ENCODE assay signal across 30 mouse cellular contexts in the genomic region with DNA sequence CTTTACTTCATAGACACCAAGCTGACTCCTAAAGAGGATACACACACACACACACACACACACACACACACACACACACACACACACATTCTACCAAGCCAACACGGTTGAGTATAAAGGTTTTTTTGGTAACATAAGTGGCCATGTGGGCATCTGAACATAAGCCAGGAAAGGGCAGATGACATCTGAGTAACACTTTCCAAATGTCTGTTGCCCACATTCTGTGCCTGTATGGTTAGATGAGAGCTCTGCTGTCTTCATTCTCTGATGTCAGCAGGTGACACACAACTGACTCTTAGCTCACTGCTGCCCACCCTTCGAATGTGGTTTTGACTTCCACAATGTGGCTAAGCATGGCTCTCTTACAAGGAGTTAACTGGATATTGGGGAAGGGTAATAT. TPM values are rescaled to one million over a fixed set of nuclear protein-coding genes. Genes with fewer than 3 reads are reported as not detected.
A peak's percentile ranks its signal among the peaks of the same experiment; 100 is the strongest.
DNase-seq lines count a peak whose midpoint lies in the region; ATAC-seq and TF ChIP-seq lines count a peak whose summit lies in the region.
"Had no signal": no experiment of that assay in that cellular context is flagged by ENCODE, and none has a peak within 500 bp of the region (broad histone marks: within the 10 kb centered on the region; RNA-seq: fewer than 3 reads in every experiment).

No protein-coding gene starts in this region.

- no peaks in the 10 kb centered on the region for H3K36me3 ChIP-seq in midbrain, postnatal 0 days (ENCODE audit: insufficient read depth, low read length)
- H3K36me3 ChIP-seq in midbrain, embryonic 10.5 days, result 0 out of 2 replicates have a peak, but pooled peaks cover 11% of the 10 kb centered on the region
- H3K36me3 ChIP-seq in myocyte (ENCODE audit: control insufficient read depth, insufficient read depth), result no peaks in the 10 kb centered on the region
- no peaks in the 10 kb centered on the region for H3K36me3 ChIP-seq in thymus, adult 2 months (ENCODE audit: control insufficient read depth, insufficient read depth, low read length)
- H3K36me3 ChIP-seq: forebrain, embryonic 15.5 days had no signal

- no peak for TF ChIP-seq CTCF in midbrain, postnatal 0 days (IDR thresholded peaks at IDR 0.05)
- TF ChIP-seq CTCF in thymus, adult 2 months (IDR thresholded peaks at IDR 0.05; ENCODE audit: borderline replicate concordance, control insufficient read depth, extremely low read depth, insufficient read depth, low read length, poor library complexity), result no peak

- no peak overlapping the region for H3K4me3 ChIP-seq in midbrain, postnatal 0 days (ENCODE audit: low read depth, low read length)
- H3K4me3 ChIP-seq in midbrain, embryonic 10.5 days, result no peak overlapping the region
- no peak overlapping the region for H3K4me3 ChIP-seq in myocyte
- H3K4me3 ChIP-seq in thymus, adult 2 months (ENCODE audit: control insufficient read depth, insufficient read depth, low read length), result no peak overlapping the region
- H3K4me3 ChIP-seq: embryonic facial prominence, embryonic 10.5 days; forebrain, embryonic 15.5 days; heart, embryonic 12.5 days; hindbrain, embryonic 10.5 days; left cerebral cortex, adult 2 months had no signal

- WGBS in midbrain, postnatal 0 days, result 95% methylated on average over 2 of the region's 2 CpGs
- 93% methylated on average over 2 of the region's 2 CpGs for WGBS in midbrain, embryonic 10.5 days
- 75% methylated on average over 2 of the region's 2 CpGs for WGBS in thymus, adult 2 months

- H3K27ac ChIP-seq in midbrain, postnatal 0 days (ENCODE audit: low read depth, low read length), result no peak overlapping the region
- H3K27ac ChIP-seq in midbrain, embryonic 10.5 days (replicated peaks), result no peak overlapping the region
- no peak overlapping the region for H3K27ac ChIP-seq in thymus, adult 2 months (ENCODE audit: control insufficient read depth, insufficient read depth, low read length)
- H3K27ac ChIP-seq: embryonic facial prominence, embryonic 10.5 days; forebrain, embryonic 15.5 days; hindbrain, embryonic 10.5 days; left cerebral cortex, adult 2 months had no signal

- peak; percentile 43 for DNase-seq in midbrain, postnatal 0 days (ENCODE audit: low spot score)
- no peak for DNase-seq in midbrain, embryonic 10.5 days (ENCODE audit: low spot score)
- DNase-seq in NIH3T3 (ENCODE audit: low read depth), result peak; percentile 33
- peak; percentile 74 for DNase-seq in cerebellum, adult 9-10 months
- no peak for DNase-seq in embryo, embryonic 9.5 days (ENCODE audit: extremely low spot score)
- no peak for DNase-seq in thymus, adult 2 months
- DNase-seq in adrenal gland, adult 8-10 months, result no peak
- DNase-seq: adrenal gland, postnatal 36 days; heart, postnatal 10 days; kidney, adult 11 months; kidney, postnatal 10 days; lung, adult 18-20 months; lung, postnatal 10 days; midbrain, embryonic 14.5 days; thymus, postnatal 14 days had no signal

- H3K27me3 ChIP-seq in midbrain, postnatal 0 days (ENCODE audit: insufficient read depth, low read length), result no peaks in the 10 kb centered on the region
- no peaks in the 10 kb centered on the region for H3K27me3 ChIP-seq in midbrain, embryonic 10.5 days (ENCODE audit: low read depth, poor library complexity, severe bottlenecking)
- H3K27me3 ChIP-seq in myocyte (ENCODE audit: control insufficient read depth, insufficient read depth, insufficient read length), result no peaks in the 10 kb centered on the region
- H3K27me3 ChIP-seq in thymus, adult 2 months (ENCODE audit: control insufficient read depth, insufficient read depth, low read length), result no peaks in the 10 kb centered on the region
- H3K27me3 ChIP-seq: forebrain, embryonic 15.5 days; heart, embryonic 12.5 days had no signal

- TF ChIP-seq POLR2A in myocyte (IDR thresholded peaks at IDR 0.05; ENCODE audit: insufficient read length, low read depth), result no peak
- TF ChIP-seq POLR2A in thymus, adult 2 months (IDR thresholded peaks at IDR 0.05; ENCODE audit: control insufficient read depth, extremely low read depth, insufficient read depth, low read length, poor library complexity), result no peak

- no peaks in the 10 kb centered on the region for H3K9me3 ChIP-seq in midbrain, postnatal 0 days (ENCODE audit: low read length)
- no peaks in the 10 kb centered on the region for H3K9me3 ChIP-seq in midbrain, embryonic 10.5 days (replicated peaks)
- H3K9me3 ChIP-seq: embryonic facial prominence, embryonic 10.5 days; forebrain, embryonic 15.5 days; heart, embryonic 12.5 days; hindbrain, embryonic 10.5 days had no signal

- no peak overlapping the region for H3K4me2 ChIP-seq in midbrain, postnatal 0 days (ENCODE audit: low read depth, low read length, poor library complexity, severe bottlenecking)
- H3K4me2 ChIP-seq in myocyte (ENCODE audit: low read depth), result no peak overlapping the region
- H3K4me2 ChIP-seq: forebrain, embryonic 15.5 days; heart, embryonic 12.5 days had no signal

- H3ac ChIP-seq in myocyte (ENCODE audit: control insufficient read depth, insufficient read length), result no peak overlapping the region

- no peak for ATAC-seq in midbrain, postnatal 0 days (ENCODE audit: low FRiP score)
- ATAC-seq: forebrain, embryonic 15.5 days had no signal

- H3K9ac ChIP-seq in midbrain, postnatal 0 days (replicated peaks; ENCODE audit: low read length, poor library complexity, severe bottlenecking), result no peak overlapping the region
- H3K9ac ChIP-seq: forebrain, embryonic 15.5 days; heart, embryonic 12.5 days had no signal

- no peaks in the 10 kb centered on the region for H3K79me2 ChIP-seq in myocyte (ENCODE audit: control insufficient read depth, insufficient read depth)

- no peaks in the 10 kb centered on the region for H3K4me1 ChIP-seq in midbrain, postnatal 0 days (ENCODE audit: insufficient read depth, low read length)
- peaks cover 15% of the 10 kb centered on the region for H3K4me1 ChIP-seq in midbrain, embryonic 10.5 days
- no peaks in the 10 kb centered on the region for H3K4me1 ChIP-seq in thymus, adult 2 months (replicated peaks; ENCODE audit: control insufficient read depth, insufficient read depth, low read length)
- H3K4me1 ChIP-seq: forebrain, embryonic 15.5 days; heart, embryonic 12.5 days had no signal

TF ChIP-seq in myocyte, 11 proteins besides CTCF, POLR2A, EP300 and RAD21:
- TF ChIP-seq MYOG (IDR thresholded peaks at IDR 0.05; ENCODE audit: control insufficient read depth in 1 of 3, insufficient read depth in 1 of 3, insufficient read length in 2 of 3, low read depth in 2 of 3), result peak in 1 of 3 experiments; percentile 59
- TF ChIP-seq POLR2AphosphoS2 (IDR thresholded peaks at IDR 0.05; ENCODE audit: insufficient read length, low read depth), result no peak
- TF ChIP-seq REST (IDR thresholded peaks at IDR 0.05; ENCODE audit: insufficient read depth, insufficient read length), result no peak
- peak; percentile 81 for TF ChIP-seq SRF (IDR thresholded peaks at IDR 0.05; ENCODE audit: control insufficient read depth, insufficient read length, low read depth)
- TF ChIP-seq CEBPB (IDR thresholded peaks at IDR 0.05; ENCODE audit: insufficient read depth, poor library complexity, severe bottlenecking), result peak; percentile 30; the same call in 1 of the 2 replicates
- TF ChIP-seq USF1 (IDR thresholded peaks at IDR 0.05; ENCODE audit: low read depth), result peak; percentile 56
- TF ChIP-seq TCF3 (IDR thresholded peaks at IDR 0.05; ENCODE audit: insufficient read length, low read depth), result no peak
- peak in 1 of 3 experiments; percentile 72 for TF ChIP-seq MYOD1 (IDR thresholded peaks at IDR 0.05; ENCODE audit: control insufficient read depth in 1 of 3, insufficient read length in 2 of 3, low read depth in 2 of 3)
- TF ChIP-seq TCF12 (IDR thresholded peaks at IDR 0.05; ENCODE audit: insufficient read depth, poor library complexity, severe bottlenecking), result peak; percentile 10
- TF ChIP-seq MAX (IDR thresholded peaks at IDR 0.05; ENCODE audit: low read depth), result peak; percentile 47
- no peak for TF ChIP-seq E2F4 (IDR thresholded peaks at IDR 0.05; ENCODE audit: insufficient read depth)

RNA-seq across cellular contexts. Expression of gene Rpl37a, which starts 13.3 kb away (rescaled TPM):
- 487 and 626 TPM in 2 replicates for total RNA-seq in midbrain, postnatal 0 days (2014; rRNA removed)
- polyA plus RNA-seq in midbrain, postnatal 0 days (2015; fragmentation: Nextera tagmentation; extraction: Ambion mirVana), result 1,038 and 1,114 TPM in 2 replicates
- 1,262 and 1,429 TPM in 2 replicates for polyA plus RNA-seq in midbrain, embryonic 10.5 days (2016; fragmentation: Nextera tagmentation; extraction: Ambion mirVana)
- polyA plus RNA-seq in myocyte (2012; fragmentation: generic; extraction: Trizol), result 2,680 TPM
- polyA plus RNA-seq in thymus, adult 2 months (2012; rRNA removed), result 697 and 870 TPM in 2 replicates
- 1,000 to 10,000 TPM; 1,024 to 1,164 (median 1,094) TPM for total RNA-seq in adrenal gland, adult 8-10 months (2022)

RNA-seq across cellular contexts. Expression of gene Ankar, which starts 24.0 kb away (rescaled TPM):
- total RNA-seq in midbrain, postnatal 0 days (2014; rRNA removed), result not detected in 2 replicates
- not detected in 2 replicates for polyA plus RNA-seq in midbrain, postnatal 0 days (2015; fragmentation: Nextera tagmentation; extraction: Ambion mirVana)
- polyA plus RNA-seq in midbrain, embryonic 10.5 days (2016; fragmentation: Nextera tagmentation; extraction: Ambion mirVana), result not detected in 2 replicates
- not detected for polyA plus RNA-seq in myocyte (2012; fragmentation: generic; extraction: Trizol)
- not detected in 2 replicates for polyA plus RNA-seq in thymus, adult 2 months (2012; rRNA removed)
- not detected for total RNA-seq in adrenal gland, adult 8-10 months (2022)
- total RNA-seq: adrenal gland, postnatal 36 days; common myeloid progenitor, adult 5-6 weeks; ES-E14; gastrocnemius, adult 8-10 months; heart, postnatal 10 days; layer of hippocampus, postnatal 10 days; left cerebral cortex, adult 2 months; liver, adult 2 months; megakaryocyte, adult 5-6 weeks had no signal
- polyA plus RNA-seq: embryonic facial prominence, embryonic 10.5 days; forebrain, embryonic 15.5 days; heart, embryonic 12.5 days; hindbrain, embryonic 10.5 days; limb, embryonic 11.5 days; liver, adult 2 months; midbrain, embryonic 14.5 days; neural tube, embryonic 14.5 days; spleen, adult 2 months had no signal

Comparison
In these comparisons a context has a peak if more than half of its experiments do, and no peak if none do; other contexts are left out.
1. DNase-seq: peak in midbrain, postnatal 0 days (single experiment), NIH3T3 (single experiment) and cerebellum, adult 9-10 months (single experiment); none in midbrain, embryonic 10.5 days (single experiment), embryo, embryonic 9.5 days (single experiment), thymus, adult 2 months (single experiment) and adrenal gland, adult 8-10 months (single experiment).